Mouse (Mus musculus): ENCODE data around the gene Ssu2.

The Ssu2 gene

DNA sequence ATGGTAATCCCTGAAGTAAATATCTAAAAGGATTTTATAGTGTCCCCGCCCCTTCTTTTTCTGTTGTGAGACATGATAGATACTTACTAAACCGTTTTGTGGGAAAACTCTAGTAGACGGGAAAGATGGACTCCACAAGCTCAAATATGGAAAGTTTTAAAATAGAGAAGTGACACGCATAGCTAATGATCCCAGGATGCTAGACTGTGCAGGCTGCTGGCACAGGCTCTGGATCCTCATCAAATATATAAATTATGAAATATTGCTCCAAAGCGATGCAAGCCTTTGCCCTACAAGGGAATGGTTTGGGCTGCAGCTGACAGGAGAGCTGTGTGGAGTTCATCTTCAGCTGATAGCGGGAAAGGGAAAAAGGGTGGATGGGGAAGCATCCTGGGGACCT lies 50.2 kb downstream of the Ssu2 start:
- DNase-seq: no peak

DNA sequence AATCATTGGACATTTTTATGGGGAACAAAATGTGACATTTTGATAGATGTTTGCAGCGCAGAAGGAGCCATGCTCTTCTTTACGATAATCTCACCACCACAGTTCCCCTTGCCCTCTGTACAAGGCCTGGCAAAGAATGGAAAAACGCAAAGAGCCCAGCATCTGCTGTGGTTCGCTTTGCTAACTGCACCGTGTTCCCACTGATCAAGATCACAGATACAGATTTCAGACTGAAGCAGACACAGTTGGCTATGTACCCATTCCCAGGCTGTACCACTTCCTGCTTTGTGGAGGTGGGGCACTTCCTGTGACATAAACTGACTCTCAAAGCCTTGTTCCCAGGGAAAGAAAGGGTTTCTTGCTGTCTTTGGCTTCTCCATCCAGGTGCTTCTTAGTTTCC lies 53.9 kb downstream of the Ssu2 start:
- no peak for DNase-seq

DNA sequence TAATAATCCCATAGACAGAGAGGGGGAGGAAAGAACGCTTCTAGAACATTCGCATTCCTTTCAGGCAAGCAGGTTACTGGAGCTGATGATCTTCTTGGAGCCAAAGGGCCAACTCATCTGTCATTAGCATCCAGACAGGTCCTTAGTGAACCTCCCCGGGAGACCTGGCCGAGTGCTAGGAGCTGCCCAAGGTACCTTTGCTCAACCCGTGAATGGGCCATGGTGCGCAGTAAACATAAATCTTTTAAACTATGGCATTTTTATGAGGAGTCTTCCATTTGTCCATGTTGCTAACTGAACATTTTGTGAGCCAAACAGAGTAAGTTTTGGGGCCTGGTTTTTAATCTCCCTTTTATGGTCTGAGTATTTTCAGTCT lies 56.6 kb downstream of the Ssu2 start:
- no peak for DNase-seq

DNA sequence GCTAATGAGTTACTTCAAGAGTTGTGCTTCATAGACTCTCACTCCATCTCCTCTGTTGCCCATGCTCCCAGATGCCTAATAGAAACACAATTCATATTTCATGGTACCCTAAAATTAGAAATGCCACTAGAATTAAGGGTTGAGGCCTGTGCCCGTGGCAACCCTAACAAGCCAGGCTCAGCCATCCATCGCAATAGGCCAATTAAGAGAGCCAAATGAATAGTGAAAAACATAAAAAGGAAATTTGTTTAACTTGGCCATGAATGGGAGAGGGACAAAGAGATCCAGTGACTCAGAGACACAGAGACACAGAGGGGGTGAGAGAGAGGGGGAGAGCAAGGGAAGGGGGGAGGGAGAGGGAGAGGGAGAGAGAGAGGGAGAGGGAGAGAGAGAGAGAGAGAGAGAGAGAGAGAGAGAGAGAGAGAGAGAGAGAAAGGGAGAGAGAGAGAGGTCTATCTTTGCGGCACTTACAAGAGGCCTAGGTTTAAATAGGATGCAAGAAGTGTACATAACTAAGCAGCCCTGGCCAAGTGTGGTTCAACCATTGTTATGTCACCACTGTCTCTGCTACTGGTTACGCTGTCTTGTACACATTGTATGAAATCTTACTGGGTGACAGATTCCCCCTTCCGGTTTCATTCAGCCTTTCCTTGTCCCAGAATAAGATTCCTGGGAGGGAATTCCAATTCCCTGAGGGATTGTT lies 57.2 kb downstream of the Ssu2 start:
- DNase-seq: no peak

DNA sequence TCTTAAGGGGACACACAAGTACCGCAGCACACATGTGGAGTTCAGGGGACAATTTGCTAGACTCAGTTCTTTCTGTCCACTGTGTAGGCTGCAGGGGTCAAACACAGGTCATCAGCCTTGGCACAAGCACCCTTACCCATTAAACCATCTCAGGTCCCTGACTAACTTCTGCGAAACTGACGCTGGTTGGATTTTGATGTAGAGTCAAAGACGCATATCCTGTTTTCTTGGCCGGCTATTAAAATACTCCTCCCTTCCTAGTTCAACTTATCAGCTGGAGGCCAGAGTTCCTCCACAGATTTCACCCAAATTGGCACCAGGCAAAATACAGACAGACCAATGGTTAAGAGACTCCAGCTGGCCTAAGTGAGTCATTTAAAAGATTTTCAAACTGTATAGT lies 60.0 kb downstream of the Ssu2 start:
- no peak for DNase-seq

DNA sequence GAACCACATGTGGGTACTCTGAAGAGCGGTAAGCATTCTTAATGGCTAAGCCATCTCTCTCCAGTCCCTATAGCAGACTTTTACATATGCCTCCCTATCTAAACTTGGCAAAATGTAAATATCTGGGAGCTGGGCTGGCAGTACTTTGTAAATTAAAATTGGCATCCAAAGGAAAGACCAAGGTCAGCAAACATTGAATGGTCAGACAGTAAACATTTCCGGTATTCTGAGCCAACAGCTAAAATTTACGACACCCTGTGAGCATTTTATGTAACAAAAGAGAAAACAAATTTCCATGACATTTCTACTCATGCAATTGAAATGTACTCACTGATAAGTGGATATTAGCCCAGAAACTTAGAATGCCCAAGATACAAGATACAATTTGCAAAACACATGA lies 62.6 kb downstream of the Ssu2 start:
- no peak for DNase-seq

DNA sequence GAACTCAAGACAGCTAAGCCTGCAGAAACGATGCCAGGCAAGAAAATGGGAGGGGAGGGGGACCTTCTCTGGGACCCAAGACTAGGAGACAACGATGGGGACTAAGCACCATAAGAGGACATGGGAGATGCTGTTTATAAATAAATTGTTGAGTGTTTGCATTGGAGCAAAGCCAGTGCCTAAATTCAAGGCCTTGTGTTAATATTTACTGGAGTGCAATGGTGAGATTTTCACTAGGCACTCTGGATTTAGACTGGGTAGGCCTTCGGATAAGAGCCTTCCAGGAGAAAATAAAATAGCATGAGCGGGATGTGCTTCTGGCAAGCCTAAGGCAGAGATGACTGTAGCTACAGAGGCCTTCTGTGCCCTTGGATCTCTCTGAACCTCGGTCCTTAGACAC lies 64.9 kb downstream of the Ssu2 start:
- DNase-seq: no peak

DNA sequence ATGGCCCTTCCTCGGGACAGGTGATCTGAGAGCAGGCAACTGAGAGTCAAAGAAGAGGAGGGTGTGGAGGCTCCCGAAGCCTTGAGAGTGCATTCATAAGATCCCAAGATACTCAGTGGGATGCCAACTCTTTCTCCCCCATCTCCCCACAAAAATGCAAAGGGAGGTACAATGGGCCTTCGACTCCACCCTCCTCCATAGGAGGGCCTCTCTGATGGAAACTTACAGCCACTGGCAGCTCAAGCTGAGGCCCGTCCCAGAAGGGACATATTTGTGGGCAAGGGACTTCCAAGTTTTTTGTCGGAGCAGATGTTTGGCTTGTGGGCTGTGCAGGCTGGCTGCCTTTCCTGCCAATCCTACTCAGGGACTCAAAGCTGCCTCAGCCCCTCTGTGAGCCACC lies 67.1 kb downstream of the Ssu2 start:
- DNase-seq: no peak

DNA sequence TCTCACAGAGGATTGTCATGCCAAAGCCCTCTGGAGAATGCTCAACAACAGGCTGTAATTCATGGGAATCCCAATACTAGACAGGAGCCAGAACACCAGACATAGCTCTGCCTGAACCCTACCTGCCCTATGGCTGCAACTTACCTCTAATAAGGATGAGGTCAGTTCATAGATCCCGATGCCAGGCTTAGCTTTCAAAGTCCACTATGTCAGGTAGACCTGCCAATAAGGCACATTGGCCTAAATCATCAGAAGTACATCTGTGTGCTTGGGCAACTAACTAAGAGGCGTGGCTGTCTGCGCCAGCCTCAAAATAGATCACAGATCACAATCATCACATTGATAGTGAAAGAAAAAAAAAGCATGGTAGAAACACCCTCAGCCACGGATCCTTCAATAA lies 68.4 kb downstream of the Ssu2 start:
- DNase-seq: no peak

DNA sequence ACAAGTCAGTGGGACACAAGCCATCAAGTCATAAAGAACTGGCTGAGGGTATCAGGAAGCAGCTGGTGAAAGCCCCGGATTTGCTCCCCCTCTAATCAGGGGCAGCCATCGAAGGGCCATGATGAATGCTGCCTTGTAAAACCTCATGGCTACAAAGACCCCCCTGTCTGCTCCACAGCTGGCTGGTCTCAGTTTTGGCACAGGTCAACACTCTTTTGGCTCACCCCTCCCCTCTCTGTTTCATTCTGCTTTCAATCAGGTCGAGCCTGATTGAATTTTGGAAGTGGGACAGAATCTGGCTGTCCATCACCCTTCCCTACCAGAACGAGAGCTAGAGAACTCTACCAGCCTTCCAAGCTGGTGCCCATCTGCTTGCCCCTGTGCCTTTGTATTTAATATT lies 76.4 kb downstream of the Ssu2 start:
- DNase-seq: no peak

DNA sequence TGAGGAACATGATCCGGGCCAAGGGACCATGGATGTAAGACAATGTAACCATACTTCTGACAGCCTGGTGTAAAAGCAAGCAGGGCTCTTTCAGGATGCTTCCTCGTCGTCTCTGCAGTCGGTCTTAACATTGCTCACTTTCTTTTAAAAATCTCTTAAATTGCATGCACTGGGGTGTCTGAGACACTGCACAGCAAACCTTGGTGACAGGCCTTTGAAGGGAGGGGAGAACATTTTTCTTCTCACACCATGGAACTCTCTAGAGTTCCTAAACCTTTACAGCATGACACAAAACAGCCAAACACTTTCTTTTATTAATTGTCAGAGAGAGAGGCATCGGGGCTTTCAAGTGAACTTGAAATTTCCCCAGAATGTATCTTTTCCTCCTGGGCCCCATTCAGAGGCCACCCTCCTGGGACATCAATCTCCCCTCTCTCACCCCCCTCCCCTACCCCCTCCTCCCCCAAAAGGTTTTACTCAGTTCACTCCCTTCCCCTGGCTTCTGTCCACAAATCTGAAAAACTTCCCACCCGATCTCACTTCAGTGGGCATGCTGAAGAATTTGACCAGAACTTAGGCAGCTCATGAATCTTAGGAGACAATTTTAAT lies 78.4 kb downstream of the Ssu2 start:
- DNase-seq: no peak
